9 mouse cellular contexts compared by ENCODE assay signal in genomic region chr8:26698580-26698979, GRCm38 (mm10).
DNase-seq lines count a peak whose midpoint lies in the region; ATAC-seq and TF ChIP-seq lines count a peak whose summit lies in the region.
"Had no signal": no experiment of that assay in that cellular context is flagged by ENCODE, and none has a peak within 500 bp of the region (broad histone marks: within the 10 kb centered on the region; RNA-seq: fewer than 3 reads in every experiment).

No protein-coding gene starts in this region.

- peak; percentile 16 to 40 for DNase-seq in left cerebral cortex, postnatal 10 days (ENCODE audit: extremely low spot score in 1 of 2, low spot score in 2 of 2)
- no peak for DNase-seq in left cerebral cortex, adult 8-10 months (ENCODE audit: low spot score in 2 of 2)
- peak; percentile 39 for DNase-seq in liver, postnatal 0 days
- no peak for DNase-seq in retina, embryonic 14.5 days (ENCODE audit: low spot score)
- DNase-seq: left cerebral cortex, postnatal 4 days had no signal

- H3K9me3 ChIP-seq in liver, postnatal 0 days (ENCODE audit: low read length): no peaks in the 10 kb centered on the region
- H3K9me3 ChIP-seq in stomach, embryonic 16.5 days (replicated peaks; ENCODE audit: control insufficient read depth, low read length): no peaks in the 10 kb centered on the region
- H3K9me3 ChIP-seq in kidney, embryonic 14.5 days (ENCODE audit: control insufficient read depth, low read length): no peaks in the 10 kb centered on the region

- no peak overlapping the region for H3K9ac ChIP-seq in liver, postnatal 0 days (replicated peaks)
- H3K9ac ChIP-seq in stomach, embryonic 16.5 days (ENCODE audit: low read length): no peak overlapping the region
- no peak overlapping the region for H3K9ac ChIP-seq in kidney, embryonic 14.5 days (ENCODE audit: low read depth, low read length)

- no peak for TF ChIP-seq CTCF in liver, postnatal 0 days (IDR thresholded peaks at IDR 0.05; ENCODE audit: low read depth)

- no peaks in the 10 kb centered on the region for H3K4me1 ChIP-seq in liver, postnatal 0 days (ENCODE audit: insufficient read depth)
- H3K4me1 ChIP-seq in stomach, embryonic 16.5 days (ENCODE audit: control insufficient read depth, insufficient read depth, low read length): no peaks in the 10 kb centered on the region; the same call in 1 of the 2 replicates
- H3K4me1 ChIP-seq in kidney, embryonic 14.5 days (ENCODE audit: control insufficient read depth, insufficient read depth, low read length): no peaks in the 10 kb centered on the region

- intact Hi-C loops in left cerebral cortex, postnatal 10 days (cut with DNase I): no loop called here

- no peaks in the 10 kb centered on the region for H3K36me3 ChIP-seq in liver, postnatal 0 days (replicated peaks; ENCODE audit: insufficient read depth, low read length)
- H3K36me3 ChIP-seq in stomach, embryonic 16.5 days (ENCODE audit: control insufficient read depth, insufficient read depth, low read length): no peaks in the 10 kb centered on the region
- H3K36me3 ChIP-seq in kidney, embryonic 14.5 days (ENCODE audit: control insufficient read depth, insufficient read depth, low read length): no peaks in the 10 kb centered on the region

- TF ChIP-seq EP300 in liver, postnatal 0 days (IDR thresholded peaks at IDR 0.05; ENCODE audit: low read depth): no peak

- H3K4me2 ChIP-seq in liver, postnatal 0 days (ENCODE audit: low read depth, low read length): no peak overlapping the region
- H3K4me2 ChIP-seq in stomach, embryonic 16.5 days (ENCODE audit: low read depth, low read length): no peak overlapping the region
- no peak overlapping the region for H3K4me2 ChIP-seq in kidney, embryonic 14.5 days (replicated peaks; ENCODE audit: low read depth, low read length)

- no peaks in the 10 kb centered on the region for H3K27me3 ChIP-seq in liver, postnatal 0 days (ENCODE audit: insufficient read depth, low read length)
- H3K27me3 ChIP-seq in stomach, embryonic 16.5 days (ENCODE audit: control insufficient read depth, insufficient read depth, low read length): no peaks in the 10 kb centered on the region
- peaks cover 4% of the 10 kb centered on the region; the same call in 1 of the 2 replicates for H3K27me3 ChIP-seq in kidney, embryonic 14.5 days (ENCODE audit: control insufficient read depth, insufficient read depth, low read length)

- ATAC-seq in granulocyte monocyte progenitor cell, adult 5-6 weeks (replicated peaks; ENCODE audit: poor library complexity, severe bottlenecking): peak; percentile 90
- peak; percentile 72 for ATAC-seq in liver, postnatal 0 days
- peak; percentile 29; the same call in 1 of the 2 replicates for ATAC-seq in stomach, embryonic 16.5 days (ENCODE audit: insufficient read depth, low FRiP score)
- no peak for ATAC-seq in erythroblast, adult 5-6 weeks (replicated peaks; ENCODE audit: low FRiP score, poor library complexity, severe bottlenecking)
- no peak for ATAC-seq in kidney, embryonic 14.5 days (ENCODE audit: low FRiP score, low TSS enrichment)

- no peak overlapping the region for H3K4me3 ChIP-seq in liver, postnatal 0 days (ENCODE audit: low read depth, low read length)
- H3K4me3 ChIP-seq in stomach, embryonic 16.5 days (replicated peaks; ENCODE audit: low read length): no peak overlapping the region
- no peak overlapping the region for H3K4me3 ChIP-seq in kidney, embryonic 14.5 days (ENCODE audit: low read length)

- H3K27ac ChIP-seq in liver, postnatal 0 days (ENCODE audit: low read depth): peak overlapping the region; percentile 11; the same call in 1 of the 2 replicates
- no peak overlapping the region for H3K27ac ChIP-seq in stomach, embryonic 16.5 days (ENCODE audit: low read length)
- no peak overlapping the region for H3K27ac ChIP-seq in kidney, embryonic 14.5 days (ENCODE audit: low read depth, low read length)

- WGBS in liver, postnatal 0 days (ENCODE audit: insufficient replicate concordance): 21% methylated on average over 7 of the region's 7 CpGs
- WGBS in stomach, embryonic 16.5 days: 33% methylated on average over 7 of the region's 7 CpGs
- 55% methylated on average over 7 of the region's 7 CpGs for WGBS in kidney, embryonic 14.5 days

Comparison
In these comparisons a context has a peak if more than half of its experiments do, and no peak if none do; other contexts are left out.
1. DNase-seq: peak in left cerebral cortex, postnatal 10 days (2 of 2) and liver, postnatal 0 days (single experiment); none in left cerebral cortex, adult 8-10 months (0 of 2) and retina, embryonic 14.5 days (single experiment).
2. ATAC-seq: peak in granulocyte monocyte progenitor cell, adult 5-6 weeks (single experiment), liver, postnatal 0 days (single experiment) and stomach, embryonic 16.5 days (single experiment); none in erythroblast, adult 5-6 weeks (single experiment) and kidney, embryonic 14.5 days (single experiment).